Mouse (Mus musculus) midbrain, embryonic 16.5 days (tissue): ENCODE results near the gene Rad23a. TPM values are rescaled to one million over a fixed set of nuclear protein-coding genes. Genes with fewer than 3 reads are reported as not detected.

Experiments
- ATAC-seq: fragments of 200-750 bp; cut with Nextera tagmentation; 2 replicates; pipeline ENCODE4 v1.8.0; 2017; ENCODE audit warnings: moderate TSS enrichment
- H3K27ac ChIP-seq: fragments of 300-500 bp; sonication (generic); 2 replicates; pipeline ENCODE4 v1.5.1; 2014; ENCODE audit warnings: mild to moderate bottlenecking, low read length, mixed read lengths
- H3K27me3 ChIP-seq: fragments of 300-500 bp; sonication (generic); 2 replicates; pipeline ENCODE4 v1.6.1; 2014; ENCODE audit warnings: low read depth, low read length, mixed read lengths; ENCODE audit not compliant: control insufficient read depth, insufficient read depth
- H3K36me3 ChIP-seq: fragments of 300-500 bp; sonication (generic); 2 replicates; pipeline ENCODE4 v1.6.1; 2014; ENCODE audit warnings: mild to moderate bottlenecking, low read length, moderate library complexity, mixed read lengths; ENCODE audit not compliant: control insufficient read depth, insufficient read depth
- H3K4me1 ChIP-seq: fragments of 300-500 bp; sonication (generic); 2 replicates; pipeline ENCODE4 v1.6.1; 2014; ENCODE audit warnings: mild to moderate bottlenecking, low read length, mixed read lengths; ENCODE audit not compliant: control insufficient read depth, insufficient read depth
- H3K4me2 ChIP-seq: fragments of 300-500 bp; sonication (generic); 2 replicates; pipeline ENCODE4 v1.6.1; 2014; ENCODE audit warnings: mild to moderate bottlenecking, low read length, mixed read lengths
- H3K4me3 ChIP-seq: fragments of 300-500 bp; sonication (generic); 2 replicates; pipeline ENCODE4 v1.5.1; 2014; ENCODE audit warnings: low read depth, mild to moderate bottlenecking, low read length, moderate library complexity, mixed read lengths
- H3K9ac ChIP-seq: fragments of 300-500 bp; sonication (generic); 2 replicates; pipeline ENCODE4 v1.6.1; 2014; ENCODE audit warnings: low read depth, low read length, mixed read lengths
- H3K9me3 ChIP-seq: fragments of 300-500 bp; sonication (generic); replicated peaks from 2 replicates; pipeline ENCODE4 v1.6.1; 2014; ENCODE audit warnings: mild to moderate bottlenecking, low read length, mixed read lengths; ENCODE audit not compliant: control insufficient read depth, poor library complexity, severe bottlenecking
- WGBS: fragments of 180-500 bp; shearing (Covaris S2); extraction: QIAGEN DNeasy Blood & Tissue Kit; methylation state at CpG from one replicate; pipeline ENCODE4 v1.1.7; 2014; 5-methylcytosine and 5-hydroxymethylcytosine counted together
- polyA plus RNA-seq: library from polyadenylated mRNA; unstranded; fragments of >200 nt; fragmentation: Nextera tagmentation; extraction: Ambion mirVana; gene quantifications from 2 replicates; pipeline ENCODE4 v1.2.1, GENCODE M21; 2015

The Rad23a gene
- polyA plus RNA-seq, 1 experiment from 2014 or later, result 85.6 TPM

- peak overlapping the region; percentile 25; the same call in 1 of the 2 replicates for H3K9ac ChIP-seq
- H3K27me3 ChIP-seq, result no peaks in the 10 kb centered on the region
Observed at GRCm38 (mm10) chr8:84823653-84824052, 16.8 kb downstream of the Rad23a start.

GRCm38 (mm10) chr8:84822723-84823122 lies 17.7 kb downstream of the Rad23a start, which contains the start of gene Dand5:
Gene Dand5, minus strand, starts transcription at chr8:84822823.
- no peaks in the 10 kb centered on the region for H3K27me3 ChIP-seq
- 37% methylated on average over 3 of the region's 3 CpGs for WGBS
- H3K4me1 ChIP-seq, result peaks cover 2% of the 10 kb centered on the region; the same call in 1 of the 2 replicates
- no peaks in the 10 kb centered on the region for H3K9me3 ChIP-seq
- H3K9ac ChIP-seq, result peak within 1 kb of the TSS; percentile 25; the same call in 1 of the 2 replicates
- H3K27ac ChIP-seq, result no peak within 1 kb of the TSS
- H3K36me3 ChIP-seq, result no peaks in the 10 kb centered on the region
- H3K4me3 ChIP-seq, result peak within 1 kb of the TSS; percentile 22; the same call in 1 of the 2 replicates
- peak within 1 kb of the TSS; percentile 48 for H3K4me2 ChIP-seq
- no peak for ATAC-seq

More at GRCm38 (mm10) chr8:84823653-84824052, 16.8 kb downstream of the Rad23a start:
- no peaks in the 10 kb centered on the region for H3K9me3 ChIP-seq
- peak overlapping the region; percentile 22; the same call in 1 of the 2 replicates for H3K4me3 ChIP-seq
- peak overlapping the region; percentile 48 for H3K4me2 ChIP-seq
- ATAC-seq, result peak; percentile 91
- H3K4me1 ChIP-seq, result peaks cover 2% of the 10 kb centered on the region; the same call in 1 of the 2 replicates
- no peaks in the 10 kb centered on the region for H3K36me3 ChIP-seq
- no peak overlapping the region for H3K27ac ChIP-seq
- 2% methylated on average over 18 of the region's 18 CpGs for WGBS

GRCm38 (mm10) chr8:84816117-84816516 lies 24.3 kb downstream of the Rad23a start:
- no peak for ATAC-seq
- Histone ChIP-seq H3K27ac (no peak overlapping the region), H3K27me3 (peaks cover 4% of the 10 kb centered on the region; the same call in 1 of the 2 replicates), H3K9me3 (no peaks in the 10 kb centered on the region), H3K4me1 (peaks cover 15% of the 10 kb centered on the region), H3K36me3 (no peaks in the 10 kb centered on the region), H3K9ac (no peak overlapping the region), H3K4me2 (no peak overlapping the region), H3K4me3 (no peak overlapping the region)
- WGBS, result 74% methylated on average over 17 of the region's 17 CpGs

GRCm38 (mm10) chr8:84815547-84815946 lies 24.9 kb downstream of the Rad23a start:
- H3K4me2 ChIP-seq, result no peak overlapping the region
- peak; percentile 47; the same call in 1 of the 2 replicates for ATAC-seq
- H3K36me3 ChIP-seq, result no peaks in the 10 kb centered on the region
- H3K9ac ChIP-seq, result no peak overlapping the region
- H3K4me1 ChIP-seq, result peaks cover 15% of the 10 kb centered on the region
- H3K27me3 ChIP-seq, result peaks cover 4% of the 10 kb centered on the region; the same call in 1 of the 2 replicates
- no peaks in the 10 kb centered on the region for H3K9me3 ChIP-seq
- H3K4me3 ChIP-seq, result no peak overlapping the region
- whole genome bisulfite sequencing, result 10% methylated on average over 9 of the region's 9 CpGs
- peak overlapping the region; percentile 41; the same call in 1 of the 2 replicates for H3K27ac ChIP-seq

GRCm38 (mm10) chr8:84814555-84815441 lies 25.7 kb downstream of the Rad23a start:
- Histone ChIP-seq H3K27ac (peak overlapping the region; percentile 41; the same call in 1 of the 2 replicates), H3K4me3 (no peak overlapping the region), H3K9ac (0 out of 2 replicates have a peak overlapping the region, but pooled peaks have one; percentile 30), H3K4me1 (peaks cover 15% of the 10 kb centered on the region), H3K4me2 (no peak overlapping the region), H3K9me3 (no peaks in the 10 kb centered on the region), H3K27me3 (peaks cover 4% of the 10 kb centered on the region; the same call in 1 of the 2 replicates), H3K36me3 (no peaks in the 10 kb centered on the region)
- 30% methylated on average over 18 of the region's 19 CpGs for WGBS
- ATAC-seq, result 0 out of 2 replicates have a peak, but pooled peaks have one; percentile 11

- Histone ChIP-seq H3K4me2 (no peak overlapping the region), H3K27ac (no peak overlapping the region), H3K27me3 (peaks cover 4% of the 10 kb centered on the region; the same call in 1 of the 2 replicates), H3K4me3 (no peak overlapping the region), H3K9me3 (no peaks in the 10 kb centered on the region), H3K4me1 (peaks cover 15% of the 10 kb centered on the region), H3K9ac (no peak overlapping the region), H3K36me3 (no peaks in the 10 kb centered on the region)
- WGBS, result 71% methylated on average over 11 of the region's 11 CpGs
- ATAC-seq, result no peak
Observed at GRCm38 (mm10) chr8:84814240-84814554, 26.3 kb downstream of the Rad23a start.

- H3K27me3 ChIP-seq, result peaks cover 4% of the 10 kb centered on the region; the same call in 1 of the 2 replicates
- no peak overlapping the region for H3K27ac ChIP-seq
- no peaks in the 10 kb centered on the region for H3K36me3 ChIP-seq
- no peaks in the 10 kb centered on the region for H3K9me3 ChIP-seq
- no peak for ATAC-seq
- H3K9ac ChIP-seq, result no peak overlapping the region
- H3K4me1 ChIP-seq, result peaks cover 15% of the 10 kb centered on the region
- H3K4me2 ChIP-seq, result no peak overlapping the region
- 96% methylated on average over 3 of the region's 3 CpGs for WGBS
- no peak overlapping the region for H3K4me3 ChIP-seq
Observed at GRCm38 (mm10) chr8:84813830-84814229, 26.6 kb downstream of the Rad23a start.

- 2% methylated on average over 5 of the region's 5 CpGs for WGBS
- ATAC-seq, result no peak
- H3K4me1 ChIP-seq, result peaks cover 15% of the 10 kb centered on the region
Observed at GRCm38 (mm10) chr8:84813059-84813458, 27.4 kb downstream of the Rad23a start.

GRCm38 (mm10) chr8:84811303-84811702 lies 29.2 kb downstream of the Rad23a start:
- WGBS, result 9% methylated on average over 10 of the region's 10 CpGs

More at GRCm38 (mm10) chr8:84813059-84813458, 27.4 kb downstream of the Rad23a start:
- Histone ChIP-seq H3K4me2 (no peak overlapping the region), H3K9me3 (no peaks in the 10 kb centered on the region), H3K9ac (no peak overlapping the region), H3K27ac (no peak overlapping the region), H3K27me3 (peaks cover 8% of the 10 kb centered on the region; the same call in 1 of the 2 replicates), H3K36me3 (no peaks in the 10 kb centered on the region), H3K4me3 (no peak overlapping the region)

More at GRCm38 (mm10) chr8:84811303-84811702, 29.2 kb downstream of the Rad23a start:
- H3K36me3 ChIP-seq, result no peaks in the 10 kb centered on the region
- peak overlapping the region; percentile 48 for H3K27ac ChIP-seq
- H3K9ac ChIP-seq, result peak overlapping the region; percentile 10; the same call in 1 of the 2 replicates
- peak overlapping the region; percentile 27 for H3K4me3 ChIP-seq
- peak overlapping the region; percentile 56 for H3K4me2 ChIP-seq
- peaks cover 15% of the 10 kb centered on the region for H3K4me1 ChIP-seq
- H3K27me3 ChIP-seq, result peaks cover 11% of the 10 kb centered on the region
- H3K9me3 ChIP-seq, result no peaks in the 10 kb centered on the region
- ATAC-seq, result no peak
